Mouse (Mus musculus): ENCODE data around the gene Tusc2. TPM values are rescaled to one million over a fixed set of nuclear protein-coding genes. Genes with fewer than 3 reads are reported as not detected.

Tusc2 gene
- polyA plus RNA-seq (2016; fragmentation: Nextera tagmentation; extraction: Ambion mirVana): 63.4 and 67.3 TPM in 2 replicates

GRCm38 (mm10) chr9:107563029-107563581, at the start of gene Tusc2:
Gene Tusc2 (plus strand): TSS chr9:107563255.
- Histone ChIP-seq H3K36me3 (replicated peaks) (peaks cover 65% of the 10 kb centered on the region), H3K4me1 (peaks cover 60% of the 10 kb centered on the region), H3K4me3 (peak within 1 kb of the TSS; percentile 95), H3K9me3 (no peaks in the 10 kb centered on the region), H3K27ac (replicated peaks) (peak within 1 kb of the TSS; percentile 82), H3K27me3 (replicated peaks; ENCODE audit: low read depth, poor library complexity, severe bottlenecking) (no peaks in the 10 kb centered on the region)
- WGBS: under 1% methylated on average over 46 of the region's 46 CpGs
- peak; percentile 95 for DNase-seq (ENCODE audit: low spot score)

GRCm38 (mm10) chr9:107514303-107514955, 48.6 kb upstream of the Tusc2 start:
- no peaks in the 10 kb centered on the region for H3K9me3 ChIP-seq
- H3K4me3 ChIP-seq: no peak overlapping the region
- no peak overlapping the region for H3K27ac ChIP-seq (replicated peaks)
- no peaks in the 10 kb centered on the region for H3K36me3 ChIP-seq (replicated peaks)
- 26% methylated on average over 14 of the region's 14 CpGs for WGBS
- peak; percentile 90 for DNase-seq (ENCODE audit: low spot score)
- 0 out of 2 replicates have a peak, but pooled peaks cover 18% of the 10 kb centered on the region for H3K27me3 ChIP-seq (replicated peaks; ENCODE audit: low read depth, poor library complexity, severe bottlenecking)
- H3K4me1 ChIP-seq: peaks cover 41% of the 10 kb centered on the region

- Histone ChIP-seq H3K4me3 (no peak overlapping the region), H3K4me1 (peaks cover 30% of the 10 kb centered on the region), H3K27ac (replicated peaks) (no peak overlapping the region; the same call in 1 of the 2 replicates), H3K9me3 (no peaks in the 10 kb centered on the region), H3K27me3 (replicated peaks; ENCODE audit: low read depth, poor library complexity, severe bottlenecking) (peaks cover 44% of the 10 kb centered on the region), H3K36me3 (replicated peaks) (no peaks in the 10 kb centered on the region)
- DNase-seq (ENCODE audit: low spot score): no peak
- 65% methylated on average over 6 of the region's 6 CpGs for WGBS
Measured at GRCm38 (mm10) chr9:107520331-107520730, 42.7 kb upstream of the Tusc2 start.

- Histone ChIP-seq H3K27me3 (replicated peaks; ENCODE audit: low read depth, poor library complexity, severe bottlenecking) (peaks cover 53% of the 10 kb centered on the region), H3K9me3 (no peaks in the 10 kb centered on the region), H3K36me3 (replicated peaks) (no peaks in the 10 kb centered on the region), H3K27ac (replicated peaks) (no peak overlapping the region), H3K4me1 (peaks cover 32% of the 10 kb centered on the region), H3K4me3 (no peak overlapping the region)
- DNase-seq (ENCODE audit: low spot score): no peak
- WGBS: 67% methylated on average over 5 of the region's 5 CpGs
Measured at GRCm38 (mm10) chr9:107521190-107521589, 41.9 kb upstream of the Tusc2 start.

GRCm38 (mm10) chr9:107521711-107522399, 41.2 kb upstream of the Tusc2 start:
- H3K27me3 ChIP-seq (replicated peaks; ENCODE audit: low read depth, poor library complexity, severe bottlenecking): peaks cover 59% of the 10 kb centered on the region
- peak overlapping the region; percentile 76 for H3K27ac ChIP-seq (replicated peaks)
- no peaks in the 10 kb centered on the region for H3K9me3 ChIP-seq
- peak; percentile 51 for DNase-seq (ENCODE audit: low spot score)
- H3K4me3 ChIP-seq: peak overlapping the region; percentile 44
- 23% methylated on average over 25 of the region's 25 CpGs for WGBS
- H3K4me1 ChIP-seq: peaks cover 39% of the 10 kb centered on the region
- no peaks in the 10 kb centered on the region for H3K36me3 ChIP-seq (replicated peaks)

GRCm38 (mm10) chr9:107522400-107522711, 40.7 kb upstream of the Tusc2 start:
- Histone ChIP-seq H3K4me3 (peak overlapping the region; percentile 44), H3K27me3 (replicated peaks; ENCODE audit: low read depth, poor library complexity, severe bottlenecking) (peaks cover 64% of the 10 kb centered on the region), H3K27ac (replicated peaks) (peak overlapping the region; percentile 76), H3K4me1 (peaks cover 39% of the 10 kb centered on the region), H3K9me3 (no peaks in the 10 kb centered on the region), H3K36me3 (replicated peaks) (no peaks in the 10 kb centered on the region)
- DNase-seq (ENCODE audit: low spot score): no peak
- 44% methylated on average over 2 of the region's 2 CpGs for WGBS

GRCm38 (mm10) chr9:107526198-107527026, 36.6 kb upstream of the Tusc2 start:
- Histone ChIP-seq H3K27ac (replicated peaks) (peak overlapping the region; percentile 48; the same call in 1 of the 2 replicates), H3K9me3 (no peaks in the 10 kb centered on the region), H3K27me3 (replicated peaks; ENCODE audit: low read depth, poor library complexity, severe bottlenecking) (peaks cover 79% of the 10 kb centered on the region), H3K4me1 (peaks cover 29% of the 10 kb centered on the region), H3K4me3 (peak overlapping the region; percentile 59), H3K36me3 (replicated peaks) (no peaks in the 10 kb centered on the region)
- peak; percentile 90 for DNase-seq (ENCODE audit: low spot score)
- WGBS: 4% methylated on average over 44 of the region's 44 CpGs

GRCm38 (mm10) chr9:107533791-107534407, 29.2 kb upstream of the Tusc2 start, which contains the start of gene Tmem115:
Gene Tmem115 (plus strand): TSS chr9:107533945.
- peaks cover 40% of the 10 kb centered on the region for H3K4me1 ChIP-seq
- peak; percentile 94 for DNase-seq (ENCODE audit: low spot score)
- peaks cover 9% of the 10 kb centered on the region; the same call in 1 of the 2 replicates for H3K27me3 ChIP-seq (replicated peaks; ENCODE audit: low read depth, poor library complexity, severe bottlenecking)
- WGBS: under 1% methylated on average over 48 of the region's 48 CpGs
- peak within 1 kb of the TSS; percentile 84 for H3K27ac ChIP-seq (replicated peaks)
- H3K9me3 ChIP-seq: no peaks in the 10 kb centered on the region
- H3K36me3 ChIP-seq (replicated peaks): peaks cover 25% of the 10 kb centered on the region
- H3K4me3 ChIP-seq: peak within 1 kb of the TSS; percentile 93

- DNase-seq (ENCODE audit: low spot score): peak; percentile 42
- Histone ChIP-seq H3K27me3 (replicated peaks; ENCODE audit: low read depth, poor library complexity, severe bottlenecking) (peaks cover 5% of the 10 kb centered on the region; the same call in 1 of the 2 replicates), H3K36me3 (replicated peaks) (peaks cover 32% of the 10 kb centered on the region), H3K9me3 (no peaks in the 10 kb centered on the region), H3K4me3 (peak overlapping the region; percentile 93), H3K27ac (replicated peaks) (peak overlapping the region; percentile 84), H3K4me1 (peaks cover 40% of the 10 kb centered on the region)
- 1% methylated on average over 40 of the region's 40 CpGs for WGBS
Measured at GRCm38 (mm10) chr9:107534408-107535202, 28.4 kb upstream of the Tusc2 start.

- peaks cover 68% of the 10 kb centered on the region for H3K4me1 ChIP-seq
- H3K36me3 ChIP-seq (replicated peaks): peaks cover 40% of the 10 kb centered on the region
- H3K27me3 ChIP-seq (replicated peaks; ENCODE audit: low read depth, poor library complexity, severe bottlenecking): no peaks in the 10 kb centered on the region
- WGBS: 92% methylated on average over 7 of the region's 7 CpGs
- H3K9me3 ChIP-seq: no peaks in the 10 kb centered on the region
- no peak overlapping the region for H3K27ac ChIP-seq (replicated peaks)
- no peak for DNase-seq (ENCODE audit: low spot score)
- no peak overlapping the region for H3K4me3 ChIP-seq
Measured at GRCm38 (mm10) chr9:107538231-107538630, 24.8 kb upstream of the Tusc2 start.

GRCm38 (mm10) chr9:107538711-107539110, 24.3 kb upstream of the Tusc2 start:
- DNase-seq (ENCODE audit: low spot score): no peak
- H3K4me1 ChIP-seq: peaks cover 67% of the 10 kb centered on the region
- H3K27ac ChIP-seq (replicated peaks): no peak overlapping the region
- no peaks in the 10 kb centered on the region for H3K9me3 ChIP-seq
- no peak overlapping the region for H3K4me3 ChIP-seq
- no peaks in the 10 kb centered on the region for H3K27me3 ChIP-seq (replicated peaks; ENCODE audit: low read depth, poor library complexity, severe bottlenecking)
- peaks cover 45% of the 10 kb centered on the region for H3K36me3 ChIP-seq (replicated peaks)
- WGBS: 91% methylated on average over 3 of the region's 3 CpGs

Data from embryonic facial prominence, embryonic 10.5 days (tissue).